Mouse (Mus musculus) embryo, embryonic 9.5 days (tissue): ENCODE measurements around the gene Vmn1r135.
"Not testable (repeated sequence)": the region's sequence is repeated elsewhere in the genome, so short reads cannot be mapped to it uniquely, and the experiment has no call there.

Experiments used
- DNase-seq: peaks from one replicate; pipeline ENCODE4 v3.0.0-alpha.2; 2017; ENCODE audit errors: extremely low spot score

The Vmn1r135 gene

GRCm38 (mm10) chr7:21832051-21832450, at the start of gene Vmn1r135:
Gene Vmn1r135 (plus strand): TSS chr7:21832351.
- not testable (repeated sequence) for DNase-seq

GRCm38 (mm10) chr7:21796628-21797027, 35.5 kb upstream of the Vmn1r135 start, which contains the start of gene Gm4177:
Gene Gm4177 (minus strand): TSS chr7:21796728.
- DNase-seq: not testable (repeated sequence)

GRCm38 (mm10) chr7:21844167-21844566, 12.0 kb downstream of the Vmn1r135 start, which contains the start of gene Gm5725:
Gene Gm5725 (minus strand): TSS chr7:21844267.
- not testable (repeated sequence) for DNase-seq
